Mouse (Mus musculus) neural tube, embryonic 12.5 days (tissue): ENCODE data around the gene Mpzl1. TPM values are rescaled to one million over a fixed set of nuclear protein-coding genes. Genes with fewer than 3 reads are reported as not detected.

ENCODE experiments used
- polyA plus RNA-seq: library from polyadenylated mRNA; unstranded; fragments of >200 nt; fragmentation: Nextera tagmentation; extraction: Ambion mirVana; gene quantifications from 2 replicates; pipeline ENCODE4 v1.2.1, GENCODE M21; 2016

The Mpzl1 gene
- polyA plus RNA-seq, 1 experiment from 2014 or later: 147 TPM

Other genes with a start within 250 kb of the Mpzl1 start
- 10.9 and 12.6 TPM in 2 replicates for gene Dcaf6, start 174.1 kb downstream of the Mpzl1 start, polyA plus RNA-seq
- gene Mpc2, start 173.9 kb downstream of the Mpzl1 start, polyA plus RNA-seq: 141 and 145 TPM in 2 replicates
- 0.09 and 0.25 TPM in 2 replicates for gene Adcy10, start 149.4 kb downstream of the Mpzl1 start, polyA plus RNA-seq
- 13.8 and 15.2 TPM in 2 replicates for gene Rcsd1, start 75.2 kb upstream of the Mpzl1 start, polyA plus RNA-seq
- gene Creg1, start 129.2 kb upstream of the Mpzl1 start, polyA plus RNA-seq: 33.0 and 33.1 TPM in 2 replicates
- gene Cd247, start 154.1 kb upstream of the Mpzl1 start, polyA plus RNA-seq: 1.2 and 1.8 TPM in 2 replicates